Mouse (Mus musculus) G1E-ER4 (cell line): ENCODE results near the gene Scgb1a1. TPM values are rescaled to one million over a fixed set of nuclear protein-coding genes. Genes with fewer than 3 reads are reported as not detected.

Experiments
- GATA1 ChIP-seq: IDR thresholded peaks from one replicate; pipeline ENCODE4 v1.8.0; 2012; ENCODE audit warnings: low read length, inconsistent platforms
- polyA plus RNA-seq: library from polyadenylated mRNA; stranded (reverse); fragments of >175 nt; gene quantifications from 2 replicates; pipeline ENCODE4 v1.2.3, GENCODE M21; 2012

Scgb1a1 gene
- polyA plus RNA-seq, 1 experiment, result not detected

- no peak for TF ChIP-seq GATA1
Measured at GRCm38 (mm10) chr19:9039928-9040327, 47.8 kb downstream of the Scgb1a1 start.

GRCm38 (mm10) chr19:9039266-9039665, 48.5 kb downstream of the Scgb1a1 start:
- no peak for TF ChIP-seq GATA1

GRCm38 (mm10) chr19:9038136-9038535, 49.6 kb downstream of the Scgb1a1 start:
- no peak for TF ChIP-seq GATA1

- TF ChIP-seq GATA1, result no peak
Measured at GRCm38 (mm10) chr19:9035101-9035500, 52.7 kb downstream of the Scgb1a1 start.

- TF ChIP-seq GATA1, result no peak
Measured at GRCm38 (mm10) chr19:9034480-9034879, 53.3 kb downstream of the Scgb1a1 start.

Other genes with a start within 250 kb of the Scgb1a1 start
- gene Gng3, start 248.8 kb downstream of the Scgb1a1 start, polyA plus RNA-seq, result not detected in 2 replicates
- not detected in 2 replicates for gene Lrrn4cl, start 237.2 kb downstream of the Scgb1a1 start, polyA plus RNA-seq
- gene Ubxn1, start 216.5 kb downstream of the Scgb1a1 start, polyA plus RNA-seq, result 262 and 324 TPM in 2 replicates
- gene Uqcc3, start 207.0 kb downstream of the Scgb1a1 start, polyA plus RNA-seq, result 63.4 and 71.1 TPM in 2 replicates
- gene Lbhd1, start 204.2 kb downstream of the Scgb1a1 start, polyA plus RNA-seq, result 0.46 and 0.48 TPM in 2 replicates
- not detected in 2 replicates for gene Gm49403, start 204.0 kb downstream of the Scgb1a1 start, polyA plus RNA-seq
- gene 1810009A15Rik, start 199.1 kb downstream of the Scgb1a1 start, polyA plus RNA-seq, result 63.6 and 93.2 TPM in 2 replicates
- 12.7 and 33.2 TPM in 2 replicates for gene Gm49416, start 199.0 kb downstream of the Scgb1a1 start, polyA plus RNA-seq
- 50.3 and 53.9 TPM in 2 replicates for gene Ints5, start 195.0 kb downstream of the Scgb1a1 start, polyA plus RNA-seq
- 45.9 and 48.4 TPM in 2 replicates for gene Ganab, start 189.9 kb downstream of the Scgb1a1 start, polyA plus RNA-seq
- gene B3gat3, start 167.6 kb downstream of the Scgb1a1 start, polyA plus RNA-seq, result 110 and 120 TPM in 2 replicates
- 29.4 and 38.6 TPM in 2 replicates for gene Rom1, start 158.6 kb downstream of the Scgb1a1 start, polyA plus RNA-seq
- 100 and 115 TPM in 2 replicates for gene Eml3, start 158.4 kb downstream of the Scgb1a1 start, polyA plus RNA-seq
- 75.9 and 85.0 TPM in 2 replicates for gene Mta2, start 146.1 kb downstream of the Scgb1a1 start, polyA plus RNA-seq
- 53.5 and 54.6 TPM in 2 replicates for gene Tut1, start 134.1 kb downstream of the Scgb1a1 start, polyA plus RNA-seq
- 60.0 and 221 TPM in 2 replicates for gene Eef1g, start 120.9 kb downstream of the Scgb1a1 start, polyA plus RNA-seq
- 0.31 and 1.3 TPM in 2 replicates for gene Ahnak, start 98.7 kb downstream of the Scgb1a1 start, polyA plus RNA-seq
- gene Asrgl1, start 47.7 kb upstream of the Scgb1a1 start, polyA plus RNA-seq, result 63.9 and 66.8 TPM in 2 replicates